Mouse (Mus musculus): ENCODE results near the gene Map3k4.
"Not testable (repeated sequence)": the region's sequence is repeated elsewhere in the genome, so short reads cannot be mapped to it uniquely, and the experiment has no call there.

Map3k4 gene

GRCm38 (mm10) chr17:12307251-12308135 is 11.1 kb downstream of the Map3k4 start:
- in situ Hi-C loops (cut with MboI, MseI), result no loop called here

GRCm38 (mm10) chr17:12304658-12305057 is 13.9 kb downstream of the Map3k4 start:
- in situ Hi-C loops (cut with MboI, MseI), result no loop called here

GRCm38 (mm10) chr17:12300896-12301706 is 17.5 kb downstream of the Map3k4 start:
- in situ Hi-C loops (cut with MboI, MseI), result no loop called here

GRCm38 (mm10) chr17:12300127-12300675 is 18.4 kb downstream of the Map3k4 start:
- in situ Hi-C loops (cut with MboI, MseI), result no loop called here

GRCm38 (mm10) chr17:12299371-12299770 is 19.2 kb downstream of the Map3k4 start:
- in situ Hi-C loops (cut with MboI, MseI), result no loop called here

- in situ Hi-C loops (cut with MboI, MseI), result no loop called here
Measured at GRCm38 (mm10) chr17:12297978-12298377, 20.6 kb downstream of the Map3k4 start.

GRCm38 (mm10) chr17:12297292-12297691 is 21.3 kb downstream of the Map3k4 start:
- in situ Hi-C loops (cut with MboI, MseI), result no loop called here

GRCm38 (mm10) chr17:12295926-12296325 is 22.7 kb downstream of the Map3k4 start:
- in situ Hi-C loops (cut with MboI, MseI), result not testable (repeated sequence)

GRCm38 (mm10) chr17:12294424-12294823 is 24.2 kb downstream of the Map3k4 start:
- in situ Hi-C loops (cut with MboI, MseI), result no loop called here

- in situ Hi-C loops (cut with MboI, MseI), result no loop called here
Measured at GRCm38 (mm10) chr17:12293571-12293970, 25.0 kb downstream of the Map3k4 start.

- in situ Hi-C loops (cut with MboI, MseI), result no loop called here
Measured at GRCm38 (mm10) chr17:12292877-12293276, 25.7 kb downstream of the Map3k4 start.

GRCm38 (mm10) chr17:12292356-12292755 is 26.2 kb downstream of the Map3k4 start:
- in situ Hi-C loops (cut with MboI, MseI), result no loop called here

GRCm38 (mm10) chr17:12291151-12291550 is 27.4 kb downstream of the Map3k4 start:
- in situ Hi-C loops (cut with MboI, MseI), result no loop called here

GRCm38 (mm10) chr17:12290735-12291134 is 27.9 kb downstream of the Map3k4 start:
- in situ Hi-C loops (cut with MboI, MseI), result no loop called here

GRCm38 (mm10) chr17:12289836-12290235 is 28.8 kb downstream of the Map3k4 start:
- in situ Hi-C loops (cut with MboI, MseI), result not testable (repeated sequence)

GRCm38 (mm10) chr17:12288871-12289270 is 29.7 kb downstream of the Map3k4 start:
- in situ Hi-C loops (cut with MboI, MseI), result no loop called here

- in situ Hi-C loops (cut with MboI, MseI), result no loop called here
Measured at GRCm38 (mm10) chr17:12279810-12280209, 38.8 kb downstream of the Map3k4 start.

GRCm38 (mm10) chr17:12278073-12278472 is 40.5 kb downstream of the Map3k4 start:
- in situ Hi-C loops (cut with MboI, MseI), result no loop called here

- in situ Hi-C loops (cut with MboI, MseI), result no loop called here
Measured at GRCm38 (mm10) chr17:12277297-12277696, 41.3 kb downstream of the Map3k4 start.

- in situ Hi-C loops (cut with MboI, MseI), result no loop called here
Measured at GRCm38 (mm10) chr17:12276496-12277200, 41.9 kb downstream of the Map3k4 start.

- in situ Hi-C loops (cut with MboI, MseI), result no loop called here
Measured at GRCm38 (mm10) chr17:12275756-12276155, 42.8 kb downstream of the Map3k4 start.

GRCm38 (mm10) chr17:12273032-12273431 is 45.6 kb downstream of the Map3k4 start:
- in situ Hi-C loops (cut with MboI, MseI), result no loop called here
